Mouse (Mus musculus): ENCODE results near the gene Rbm47.

DNA sequence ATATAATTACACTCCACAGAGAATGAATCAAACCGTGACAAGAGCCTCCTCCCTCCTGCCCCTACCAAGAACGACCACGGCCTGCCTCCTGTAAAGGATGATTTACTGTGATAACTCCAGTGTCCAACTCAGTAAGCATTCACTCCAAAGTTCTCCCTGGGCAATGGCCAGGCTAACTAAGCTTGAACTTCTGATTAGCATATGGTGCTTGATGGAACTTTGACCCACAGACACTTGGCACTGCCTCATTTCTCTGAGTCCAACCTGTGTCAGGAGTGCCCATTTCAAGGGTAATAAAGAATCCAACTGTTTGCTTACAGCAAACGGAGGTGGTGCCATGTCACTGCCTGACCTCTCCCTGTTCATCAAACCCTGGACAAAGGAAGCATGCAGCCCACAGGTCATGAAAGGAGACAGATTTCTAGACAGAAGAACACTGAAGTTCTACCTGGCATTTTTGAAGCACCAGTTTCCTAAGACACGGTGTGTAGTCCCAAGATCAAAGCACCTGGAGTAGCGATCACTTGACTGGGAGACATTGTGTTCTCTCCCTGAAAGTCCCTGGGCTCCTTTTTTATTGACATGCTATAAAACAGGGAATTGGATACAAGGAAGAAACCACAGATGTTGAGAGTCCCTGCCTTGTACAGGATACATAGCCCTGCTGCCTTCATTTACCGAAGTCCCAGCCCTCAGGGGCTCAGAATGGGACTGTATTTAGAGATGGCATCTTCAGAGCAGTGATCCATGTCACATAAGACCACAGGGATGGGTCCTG, 74.6 kb downstream of the Rbm47 start:
- TF ChIP-seq POLR2A (IDR thresholded peaks at IDR 0.05; ENCODE audit: control insufficient read depth, extremely low read depth, insufficient read depth, low read length, poor library complexity) (no peak), CTCF (IDR thresholded peaks at IDR 0.05; ENCODE audit: borderline replicate concordance, control insufficient read depth, extremely low read depth, insufficient read depth, low read length, poor library complexity) (no peak)

All from thymus, adult 2 months (tissue).